Mouse (Mus musculus) stomach, postnatal 0 days (tissue): ENCODE data around the gene Dtl. TPM values are rescaled to one million over a fixed set of nuclear protein-coding genes. Genes with fewer than 3 reads are reported as not detected.

Experiments
- ATAC-seq: fragments of 200-750 bp; cut with Nextera tagmentation; 2 replicates; pipeline ENCODE4 v1.8.0; 2017; ENCODE audit not compliant: low FRiP score, low TSS enrichment
- DNase-seq: peaks from one replicate; pipeline ENCODE4 v3.0.0-alpha.2; 2016; ENCODE audit warnings: low spot score
- H3K27ac ChIP-seq: fragments of 300-500 bp; sonication (generic); replicated peaks from 2 replicates; pipeline ENCODE4 v1.5.1; 2014; ENCODE audit warnings: mild to moderate bottlenecking, control low read depth
- H3K27me3 ChIP-seq: fragments of 300-500 bp; sonication (generic); 2 replicates; pipeline ENCODE4 v1.6.1; 2014; ENCODE audit warnings: low read length; ENCODE audit not compliant: control insufficient read depth, insufficient read depth
- H3K36me3 ChIP-seq: fragments of 300-500 bp; sonication (generic); 2 replicates; pipeline ENCODE4 v1.6.1; 2014; ENCODE audit warnings: low read length, mixed read lengths; ENCODE audit not compliant: control insufficient read depth, insufficient read depth
- H3K4me1 ChIP-seq: fragments of 300-500 bp; sonication (generic); replicated peaks from 2 replicates; pipeline ENCODE4 v1.6.1; 2014; ENCODE audit warnings: antibody characterized with exemption; ENCODE audit not compliant: control insufficient read depth, insufficient read depth
- H3K4me2 ChIP-seq: fragments of 300-500 bp; sonication (generic); replicated peaks from 2 replicates; pipeline ENCODE4 v1.6.1; 2014; ENCODE audit warnings: low read depth, mild to moderate bottlenecking, control low read depth, moderate library complexity
- H3K4me3 ChIP-seq: fragments of 300-500 bp; sonication (generic); 2 replicates; pipeline ENCODE4 v1.5.1; 2014; ENCODE audit warnings: low read depth, low read length, control low read depth
- H3K9ac ChIP-seq: fragments of 300-500 bp; sonication (generic); 2 replicates; pipeline ENCODE4 v1.6.1; 2014; ENCODE audit warnings: mild to moderate bottlenecking, low read length, control low read depth, mixed read lengths
- H3K9me3 ChIP-seq: fragments of 300-500 bp; sonication (generic); 2 replicates; pipeline ENCODE4 v1.6.1; 2016; ENCODE audit warnings: low read length; ENCODE audit not compliant: control insufficient read depth
- CTCF ChIP-seq: IDR thresholded peaks from 2 replicates; pipeline ENCODE4 v1.5.1; 2016; ENCODE audit warnings: antibody characterized with exemption, low read depth, mild to moderate bottlenecking, moderate library complexity
- EP300 ChIP-seq: optimal IDR thresholded peaks from 2 replicates; pipeline ENCODE3; 2016; ENCODE audit warnings: antibody characterized with exemption
- WGBS: fragments of 180-500 bp; shearing (Covaris S2); extraction: QIAGEN DNeasy Blood & Tissue Kit; methylation state at CpG from one replicate; pipeline ENCODE4 v1.1.7; 2014; 5-methylcytosine and 5-hydroxymethylcytosine counted together
- polyA plus RNA-seq: library from polyadenylated mRNA; unstranded; fragments of >200 nt; fragmentation: Nextera tagmentation; extraction: Ambion mirVana; gene quantifications from 2 replicates; pipeline ENCODE4 v1.2.1, GENCODE M21; 2015

Dtl gene
- polyA plus RNA-seq, 1 experiment from 2014 or later, result 7.5 TPM

DNA sequence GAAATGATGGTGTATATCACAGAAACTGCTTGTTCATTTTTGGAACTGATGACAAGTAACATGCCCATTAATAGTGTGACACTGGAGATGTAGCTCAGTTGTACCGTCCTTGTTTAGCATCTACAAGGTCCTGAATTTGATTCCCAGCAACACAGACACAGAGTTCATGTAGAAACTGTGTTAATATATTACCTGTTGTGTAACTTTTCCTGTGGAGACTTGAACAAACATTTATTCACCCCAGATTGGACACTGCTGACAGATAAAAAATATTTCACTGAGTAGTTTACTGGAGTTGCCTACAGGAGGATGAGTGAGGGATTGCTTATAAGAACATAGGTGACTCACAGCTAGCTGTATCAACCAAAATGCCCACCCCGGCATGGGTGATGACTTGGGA, 13.4 kb upstream of the Dtl start:
- H3K9ac ChIP-seq, result no peak overlapping the region
- H3K9me3 ChIP-seq, result no peaks in the 10 kb centered on the region
- H3K27me3 ChIP-seq, result no peaks in the 10 kb centered on the region
- H3K36me3 ChIP-seq, result peaks cover 18% of the 10 kb centered on the region
- TF ChIP-seq CTCF (no peak), EP300 (no peak)
- no peak overlapping the region for H3K27ac ChIP-seq
- ATAC-seq, result no peak
- 94% methylated on average over 2 of the region's 2 CpGs for WGBS
- no peak overlapping the region for H3K4me2 ChIP-seq
- no peak overlapping the region for H3K4me3 ChIP-seq
- DNase-seq, result no peak
- no peaks in the 10 kb centered on the region for H3K4me1 ChIP-seq

DNA sequence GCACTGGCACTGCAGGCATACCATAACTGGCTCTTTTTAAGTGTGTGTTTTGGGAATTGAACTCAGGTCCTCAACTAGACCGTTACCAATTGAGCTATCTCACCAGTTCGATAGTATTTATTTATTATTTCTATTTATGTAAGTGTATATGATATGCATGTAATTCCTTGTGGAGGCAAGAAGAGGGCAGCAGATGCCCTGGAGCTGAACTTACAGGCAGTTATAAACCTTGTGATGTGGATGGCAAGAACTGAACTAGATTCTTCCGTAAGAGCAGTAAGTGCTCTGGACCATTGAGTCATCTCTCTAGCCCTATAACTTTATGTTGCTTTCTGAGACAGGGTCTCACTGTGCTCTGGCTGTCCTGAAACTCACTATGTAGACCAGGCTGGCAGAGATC, 11.7 kb upstream of the Dtl start:
- WGBS, result 91% methylated on average over 3 of the region's 3 CpGs
- H3K36me3 ChIP-seq, result peaks cover 26% of the 10 kb centered on the region
- H3K27me3 ChIP-seq, result no peaks in the 10 kb centered on the region
- H3K9me3 ChIP-seq, result no peaks in the 10 kb centered on the region
- no peak overlapping the region for H3K4me2 ChIP-seq
- no peak for TF ChIP-seq EP300
- peak; percentile 59 for TF ChIP-seq CTCF
- H3K4me3 ChIP-seq, result no peak overlapping the region
- ATAC-seq (no peak), DNase-seq (no peak)
- no peaks in the 10 kb centered on the region for H3K4me1 ChIP-seq
- no peak overlapping the region for H3K9ac ChIP-seq
- no peak overlapping the region for H3K27ac ChIP-seq

DNA sequence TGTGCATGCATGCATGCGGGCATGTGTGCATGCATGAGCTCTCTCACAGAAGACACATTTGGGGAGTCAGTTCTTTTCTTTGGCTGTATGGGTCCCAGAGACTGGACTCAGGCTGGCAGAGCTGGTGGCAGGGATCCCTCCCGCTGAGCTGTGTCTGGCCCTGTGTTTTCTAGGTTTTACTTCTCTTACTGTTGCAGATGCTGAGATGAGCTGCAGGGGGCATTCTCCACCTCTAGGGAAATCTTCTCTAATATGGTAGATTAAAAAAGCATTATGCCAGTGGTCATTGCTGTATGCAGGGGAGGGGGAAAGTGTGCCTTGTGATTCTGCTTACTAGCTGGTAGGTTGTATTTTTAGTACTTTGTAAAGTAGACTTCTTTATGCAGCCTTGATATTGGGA, 10.4 kb upstream of the Dtl start:
- peak; percentile 54 for TF ChIP-seq CTCF
- no peak for TF ChIP-seq EP300
- no peak overlapping the region for H3K27ac ChIP-seq
- H3K9me3 ChIP-seq, result no peaks in the 10 kb centered on the region
- whole genome bisulfite sequencing, result 89% methylated on average over 2 of the region's 2 CpGs
- no peaks in the 10 kb centered on the region for H3K4me1 ChIP-seq
- no peaks in the 10 kb centered on the region for H3K27me3 ChIP-seq
- no peak overlapping the region for H3K4me2 ChIP-seq
- no peak for ATAC-seq
- no peak overlapping the region for H3K9ac ChIP-seq
- H3K4me3 ChIP-seq, result no peak overlapping the region
- H3K36me3 ChIP-seq, result peaks cover 26% of the 10 kb centered on the region
- no peak for DNase-seq

DNA sequence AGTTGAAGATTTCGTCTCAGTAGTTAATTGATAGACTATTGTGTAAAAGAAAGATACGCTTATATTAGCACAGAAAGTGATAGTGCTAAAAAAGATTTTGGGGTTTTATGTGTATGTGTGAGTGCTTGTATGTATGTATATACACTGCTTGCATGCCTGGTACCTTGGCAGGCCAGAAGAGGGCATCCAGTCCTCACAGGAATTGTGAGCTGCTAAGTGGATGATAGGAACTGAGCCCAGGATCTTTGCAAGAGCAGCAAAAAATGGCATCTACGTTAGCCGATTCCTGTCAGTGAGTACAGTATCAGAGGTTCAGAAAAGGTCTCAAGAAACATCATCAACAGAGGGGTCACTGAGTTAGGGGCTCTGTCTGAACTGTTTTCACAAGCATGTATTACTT, 9.1 kb upstream of the Dtl start:
- Histone ChIP-seq H3K9me3 (no peaks in the 10 kb centered on the region), H3K27ac (no peak overlapping the region), H3K4me1 (no peaks in the 10 kb centered on the region), H3K36me3 (peaks cover 26% of the 10 kb centered on the region), H3K4me2 (no peak overlapping the region), H3K27me3 (no peaks in the 10 kb centered on the region), H3K9ac (no peak overlapping the region), H3K4me3 (no peak overlapping the region)
- DNase-seq (no peak), ATAC-seq (no peak)
- TF ChIP-seq EP300, result no peak
- peak; percentile 59 for TF ChIP-seq CTCF
- WGBS, result 91% methylated on average over 4 of the region's 4 CpGs

DNA sequence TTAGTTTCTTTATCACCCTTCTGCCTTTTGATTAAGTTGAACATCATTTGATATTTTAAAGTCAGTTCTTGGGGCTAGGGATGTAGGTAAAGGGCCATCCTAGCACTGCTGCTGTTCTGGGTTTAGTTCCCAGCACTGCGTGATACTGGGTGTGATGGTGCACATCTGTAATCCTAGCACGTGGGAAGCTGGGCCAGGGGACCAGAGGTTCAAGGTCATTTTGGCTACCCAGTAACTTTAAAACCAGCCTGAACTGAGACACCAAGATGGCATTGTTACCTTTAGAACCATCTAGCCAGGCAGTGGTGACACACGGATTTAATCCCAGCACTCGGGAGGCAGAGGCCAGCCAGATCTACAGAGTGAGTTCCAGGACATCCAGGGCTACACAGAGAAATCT, 8.5 kb upstream of the Dtl start:
- Histone ChIP-seq H3K27me3 (no peaks in the 10 kb centered on the region), H3K36me3 (peaks cover 26% of the 10 kb centered on the region), H3K4me1 (no peaks in the 10 kb centered on the region), H3K27ac (no peak overlapping the region), H3K4me2 (no peak overlapping the region), H3K4me3 (no peak overlapping the region), H3K9ac (no peak overlapping the region), H3K9me3 (no peaks in the 10 kb centered on the region)
- no peak for DNase-seq
- no peak for ATAC-seq
- 94% methylated on average over 4 of the region's 4 CpGs for WGBS
- no peak for TF ChIP-seq EP300
- no peak for TF ChIP-seq CTCF

DNA sequence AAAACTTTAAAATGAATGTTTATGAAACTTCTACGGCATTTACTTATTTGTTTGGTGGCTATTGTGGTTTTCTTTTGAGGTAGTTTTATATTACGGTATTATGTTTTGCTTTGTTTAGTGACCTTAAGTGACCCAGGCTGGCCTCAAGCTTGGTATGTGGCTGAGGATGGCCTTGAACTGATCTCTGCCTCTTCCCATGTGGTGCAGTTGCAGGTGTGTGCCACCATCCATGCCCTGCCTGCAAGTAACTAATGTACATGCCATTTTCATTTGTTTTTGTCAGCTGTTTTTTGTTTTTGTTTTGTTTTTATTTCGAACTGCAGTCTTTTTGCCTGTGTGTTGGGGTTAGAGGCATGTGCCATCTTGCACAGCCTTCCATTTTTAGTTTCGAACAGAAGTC, 6.3 kb upstream of the Dtl start:
- Histone ChIP-seq H3K27ac (no peak overlapping the region), H3K27me3 (no peaks in the 10 kb centered on the region), H3K9me3 (no peaks in the 10 kb centered on the region), H3K9ac (no peak overlapping the region), H3K4me2 (no peak overlapping the region), H3K4me1 (peaks cover 2% of the 10 kb centered on the region; the same call in 1 of the 2 replicates), H3K4me3 (no peak overlapping the region), H3K36me3 (peaks cover 16% of the 10 kb centered on the region)
- DNase-seq (no peak), ATAC-seq (no peak)
- WGBS, result 85% methylated on average over 4 of the region's 4 CpGs
- TF ChIP-seq EP300, result no peak
